Mouse (Mus musculus) T-helper 1 cell (primary cell): ENCODE measurements around the gene 4933409G03Rik.
"Not testable (repeated sequence)": the region's sequence is repeated elsewhere in the genome, so short reads cannot be mapped to it uniquely, and the experiment has no call there.

Source experiments
- in situ Hi-C: fragments of 300-600 bp; cut with MboI, MseI; formaldehyde crosslinking; loops from one replicate; pipeline ENCODE4 v1.15.1; 2025; ENCODE audit warnings: high pct_unique_total_duplicates

Gene 4933409G03Rik

DNA sequence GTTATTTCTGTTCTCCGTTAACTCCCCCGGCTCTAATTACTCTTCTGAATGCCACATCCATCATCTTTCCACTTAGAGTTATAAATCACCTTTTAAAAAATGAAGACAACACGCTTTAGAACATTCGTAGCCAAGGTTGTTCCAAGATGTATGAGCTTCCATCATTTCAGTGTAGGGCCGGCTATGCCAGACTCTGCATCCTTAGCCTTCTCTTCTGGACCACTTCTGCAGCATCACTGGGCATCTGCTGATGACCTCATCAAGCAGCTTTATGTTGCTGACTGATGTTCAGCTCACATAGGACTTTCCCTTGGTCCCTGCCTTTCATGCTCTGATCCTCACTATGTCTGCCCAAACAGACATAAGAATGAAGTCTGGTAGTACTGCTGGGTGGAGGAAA lies at the start of gene 4933409G03Rik:
4933409G03Rik (plus strand) TSS at position 301 of the 400 bp plus-strand sequence.
- in situ Hi-C loops = no loop called here

DNA sequence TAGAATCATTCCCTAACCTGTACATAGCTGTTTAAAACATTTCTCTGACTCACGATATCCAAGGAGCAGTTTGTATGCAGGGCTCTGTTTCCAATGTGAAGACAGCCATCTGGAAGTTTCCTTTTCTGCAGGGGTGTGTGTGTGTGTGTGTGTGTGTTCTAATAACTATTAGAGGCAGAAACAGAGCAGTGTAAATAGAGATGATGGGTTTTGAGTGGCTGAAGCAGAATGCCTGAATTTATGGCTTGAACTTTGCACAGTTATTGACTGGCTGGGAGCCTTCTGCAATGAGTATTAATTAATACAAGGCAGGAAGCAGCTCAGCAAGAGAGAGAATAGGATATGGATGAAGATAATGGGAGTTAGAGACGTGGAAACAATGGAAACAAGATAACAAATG lies 38.0 kb upstream of the 4933409G03Rik start:
- in situ Hi-C loops = no loop called here

DNA sequence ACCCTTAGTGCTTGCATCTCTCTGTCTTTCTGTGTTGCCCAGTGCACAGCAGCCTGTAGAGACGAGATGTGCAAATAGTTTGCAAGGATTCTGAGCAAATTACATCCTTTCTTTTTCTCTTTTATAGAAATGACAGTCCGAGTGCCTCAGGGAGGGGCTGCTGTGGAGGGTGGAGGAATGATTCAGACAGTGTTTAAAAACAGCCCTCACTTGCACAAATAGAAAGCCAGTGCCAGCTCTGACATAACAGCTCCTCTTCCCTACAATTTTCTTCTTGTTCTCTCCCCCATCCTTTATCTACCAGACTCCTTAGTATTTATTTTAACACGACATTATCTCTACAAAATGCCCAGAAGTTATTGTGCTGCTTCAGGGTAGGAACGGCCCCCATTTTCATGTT lies 21.4 kb upstream of the 4933409G03Rik start:
- in situ Hi-C loops = loop anchor here (10.0 kb wide), 2 partner anchors 194 to 476 kb away; no protein-coding TSS in a partner anchor

DNA sequence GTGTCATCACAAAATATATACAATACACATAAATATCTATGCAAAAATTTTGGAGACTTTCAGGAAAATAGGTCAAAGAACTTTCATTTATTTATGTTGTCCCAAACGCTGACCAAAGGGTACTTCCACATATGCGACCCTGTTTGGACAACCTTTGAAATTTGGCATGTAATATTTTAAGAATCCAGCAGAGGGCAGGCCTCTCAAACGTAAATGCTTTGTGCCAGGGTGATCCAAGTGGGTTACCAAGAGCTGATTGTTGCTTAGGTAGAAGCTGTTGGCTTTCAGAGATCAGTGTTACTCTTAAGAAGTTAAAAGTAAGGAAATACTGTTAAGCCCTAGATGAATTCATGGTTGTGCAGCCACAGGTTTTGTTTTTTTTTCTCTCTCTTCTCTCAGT lies 18.9 kb upstream of the 4933409G03Rik start:
- in situ Hi-C loops = loop anchor here (10.0 kb wide), 2 partner anchors 191 to 479 kb away; no protein-coding TSS in a partner anchor

DNA sequence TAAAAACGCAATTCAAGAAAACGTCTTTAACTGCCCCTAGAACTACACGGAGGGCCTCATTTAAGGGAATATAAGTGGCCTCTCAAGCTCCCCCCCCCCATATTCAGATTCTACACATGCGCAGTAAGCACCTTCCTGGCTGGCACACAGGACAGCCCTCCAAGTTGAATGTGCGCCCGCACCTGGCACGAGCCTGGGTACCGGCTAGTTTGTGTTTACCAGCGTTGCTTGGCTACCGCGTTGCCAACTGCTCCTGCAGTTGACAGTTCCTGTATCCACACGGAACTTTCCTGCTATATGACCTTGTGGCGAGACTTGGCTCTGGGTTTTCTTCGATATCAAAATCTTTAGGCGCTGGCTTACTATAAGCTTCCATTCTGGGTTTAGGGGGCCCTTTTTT lies 13.9 kb upstream of the 4933409G03Rik start:
- in situ Hi-C loops = loop anchor here (5.0 to 10.0 kb wide), 4 partner anchors 186 to 529 kb away; no protein-coding TSS in a partner anchor

DNA sequence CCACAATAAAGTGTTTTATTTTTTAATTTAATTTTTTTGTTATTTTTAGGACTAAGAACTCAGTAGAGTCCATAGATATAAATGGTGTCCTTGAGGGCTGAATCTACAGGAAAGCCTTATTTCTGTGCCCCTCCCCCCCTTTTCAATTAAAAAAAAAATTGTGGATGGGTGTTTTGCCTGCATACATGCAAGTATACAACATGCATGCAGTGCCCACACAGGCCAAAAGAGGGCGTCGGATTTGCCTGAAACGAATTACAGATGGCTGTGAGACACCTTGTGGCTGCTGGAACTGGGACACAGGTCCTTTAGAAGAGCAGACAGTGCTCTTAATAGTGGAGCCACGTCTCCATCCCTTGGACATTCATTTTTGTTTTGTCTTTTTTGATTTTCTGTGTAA lies 9.9 kb upstream of the 4933409G03Rik start:
- in situ Hi-C loops = loop anchor here (5.0 kb wide), 1 partner anchor 65 kb away; no protein-coding TSS in a partner anchor

DNA sequence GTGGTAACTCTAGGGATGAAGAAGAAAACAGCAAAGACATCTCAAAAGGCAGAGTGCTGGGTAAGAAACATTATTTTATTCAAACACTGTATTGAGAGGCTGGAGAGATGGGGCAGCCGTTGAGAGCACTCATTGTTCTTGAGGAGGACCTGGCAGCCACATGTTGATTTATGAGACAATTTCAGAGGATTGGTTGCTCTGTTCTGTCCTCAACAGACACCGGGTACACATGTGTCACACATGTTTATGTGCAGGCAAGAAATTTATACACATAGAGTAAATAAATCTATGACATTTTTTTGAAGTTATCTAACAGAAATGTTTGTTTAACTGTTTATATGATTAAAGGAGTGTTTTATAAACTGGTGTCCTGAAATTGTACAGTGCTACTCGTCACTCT lies 10.6 kb downstream of the 4933409G03Rik start:
- in situ Hi-C loops = no loop called here

DNA sequence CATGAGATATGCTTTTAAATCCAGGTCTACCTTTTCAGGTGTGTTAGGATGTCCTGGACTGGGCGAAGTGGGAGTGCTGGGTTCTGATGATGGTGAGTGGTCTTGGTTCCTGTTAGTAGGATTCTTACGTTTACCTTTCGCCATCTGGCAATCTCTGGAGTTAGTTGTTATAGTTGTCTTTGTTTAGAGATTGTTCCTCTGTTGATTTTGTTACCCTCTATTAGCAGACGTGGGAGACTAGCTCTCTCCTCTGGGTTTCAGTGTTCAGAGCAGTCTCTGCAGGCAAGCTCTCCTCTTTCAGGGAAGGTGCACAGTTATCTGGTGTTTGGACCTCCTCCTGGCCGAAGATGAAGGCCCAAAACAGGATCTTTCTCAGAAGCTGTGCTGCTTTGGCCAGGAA lies 74.0 kb downstream of the 4933409G03Rik start, which contains the start of gene 4932414N04Rik:
4932414N04Rik (plus strand) TSS at position 301 of the 400 bp plus-strand sequence.
- in situ Hi-C loops = not testable (repeated sequence)
